Mouse (Mus musculus) heart, embryonic 13.5 days (tissue): ENCODE measurements at regions not wholly inside any gene's neighbourhood (a gene's known extent, or its start where the extent isn't known, plus 50 kb on each side); places are given as distances from the start of the nearest gene placed in this dataset.

Experiments used
- ATAC-seq: fragments of 200-750 bp; cut with Nextera tagmentation; 2 replicates; pipeline ENCODE4 v1.8.0; 2017; ENCODE audit warnings: moderate TSS enrichment; ENCODE audit not compliant: insufficient number of reproducible peaks, low FRiP score, low TSS enrichment; ENCODE audit errors: extremely low read depth
- H3K27ac ChIP-seq: fragments of 300-500 bp; sonication (generic); replicated peaks from 2 replicates; pipeline ENCODE4 v1.5.1; 2015; ENCODE audit warnings: moderate library complexity, mild to moderate bottlenecking, inconsistent platforms
- H3K27me3 ChIP-seq: fragments of 300-500 bp; sonication (generic); replicated peaks from 2 replicates; pipeline ENCODE4 v1.6.1; 2015; ENCODE audit warnings: mild to moderate bottlenecking, inconsistent platforms
- H3K36me3 ChIP-seq: fragments of 300-500 bp; sonication (generic); 2 replicates; pipeline ENCODE4 v1.6.1; 2015; ENCODE audit warnings: mild to moderate bottlenecking, inconsistent platforms
- H3K4me1 ChIP-seq: fragments of 300-500 bp; sonication (generic); 2 replicates; pipeline ENCODE4 v1.6.1; 2015; ENCODE audit warnings: inconsistent platforms
- H3K4me2 ChIP-seq: fragments of 300-500 bp; sonication (generic); 2 replicates; pipeline ENCODE4 v1.6.1; 2015; ENCODE audit warnings: inconsistent platforms, mild to moderate bottlenecking, moderate library complexity
- H3K4me3 ChIP-seq: fragments of 300-500 bp; sonication (generic); 2 replicates; pipeline ENCODE4 v1.5.1; 2015; ENCODE audit warnings: moderate library complexity, mild to moderate bottlenecking, inconsistent platforms
- H3K9ac ChIP-seq: fragments of 300-500 bp; sonication (generic); 2 replicates; pipeline ENCODE4 v1.6.1; 2015; ENCODE audit warnings: inconsistent platforms, mild to moderate bottlenecking, moderate library complexity
- H3K9me3 ChIP-seq: fragments of 300-500 bp; sonication (generic); 2 replicates; pipeline ENCODE4 v1.6.1; 2016; ENCODE audit warnings: inconsistent platforms
- WGBS: fragments of 180-500 bp; shearing (Covaris S2); methylation state at CpG from one replicate; pipeline ENCODE4 v1.1.7; 2015; ENCODE audit warnings: mixed read lengths; 5-methylcytosine and 5-hydroxymethylcytosine counted together

GRCm38 (mm10) chr2:172613891-172614391 lies 64.5 kb downstream of the Tfap2c start:
- Histone ChIP-seq H3K36me3 (no peaks in the 10 kb centered on the region), H3K27me3 (peaks cover 31% of the 10 kb centered on the region), H3K9me3 (peaks cover 3% of the 10 kb centered on the region; the same call in 1 of the 2 replicates), H3K9ac (peak overlapping the region; percentile 75), H3K4me1 (peaks cover 12% of the 10 kb centered on the region; the same call in 1 of the 2 replicates), H3K4me2 (peak overlapping the region; percentile 75), H3K27ac (no peak overlapping the region), H3K4me3 (peak overlapping the region; percentile 50)
- no peak for ATAC-seq
- 2% methylated on average over 18 of the region's 18 CpGs for WGBS

- no peak for ATAC-seq
- 52% methylated on average over 2 of the region's 2 CpGs for WGBS
These were observed 65.8 kb downstream of the Tfap2c start for GRCm38 (mm10) chr2:172615148-172615547.

GRCm38 (mm10) chr2:172615582-172615981 lies 66.2 kb downstream of the Tfap2c start:
- H3K4me3 ChIP-seq: no peak overlapping the region
- H3K9ac ChIP-seq: no peak overlapping the region
- 51% methylated on average over 4 of the region's 4 CpGs for WGBS
- H3K9me3 ChIP-seq: no peaks in the 10 kb centered on the region
- no peak for ATAC-seq
- H3K4me2 ChIP-seq: no peak overlapping the region
- H3K4me1 ChIP-seq: peaks cover 16% of the 10 kb centered on the region
- H3K36me3 ChIP-seq: no peaks in the 10 kb centered on the region
- H3K27me3 ChIP-seq: peaks cover 34% of the 10 kb centered on the region
- H3K27ac ChIP-seq: no peak overlapping the region

More at GRCm38 (mm10) chr2:172615148-172615547, 65.8 kb downstream of the Tfap2c start:
- peaks cover 12% of the 10 kb centered on the region; the same call in 1 of the 2 replicates for H3K4me1 ChIP-seq
- no peak overlapping the region for H3K27ac ChIP-seq
- H3K27me3 ChIP-seq: peaks cover 34% of the 10 kb centered on the region
- no peak overlapping the region for H3K4me2 ChIP-seq
- H3K4me3 ChIP-seq: no peak overlapping the region
- no peaks in the 10 kb centered on the region for H3K36me3 ChIP-seq
- no peaks in the 10 kb centered on the region for H3K9me3 ChIP-seq
- no peak overlapping the region for H3K9ac ChIP-seq

GRCm38 (mm10) chr2:172619168-172619567 lies 69.8 kb downstream of the Tfap2c start:
- H3K9ac ChIP-seq: no peak overlapping the region
- H3K27me3 ChIP-seq: peaks cover 30% of the 10 kb centered on the region
- ATAC-seq: no peak
- WGBS: 80% methylated on average over 7 of the region's 7 CpGs
- no peaks in the 10 kb centered on the region for H3K36me3 ChIP-seq
- H3K9me3 ChIP-seq: no peaks in the 10 kb centered on the region
- H3K4me2 ChIP-seq: no peak overlapping the region
- H3K4me1 ChIP-seq: peaks cover 16% of the 10 kb centered on the region
- no peak overlapping the region for H3K4me3 ChIP-seq
- H3K27ac ChIP-seq: no peak overlapping the region

- peaks cover 23% of the 10 kb centered on the region for H3K27me3 ChIP-seq
- H3K9me3 ChIP-seq: no peaks in the 10 kb centered on the region
- no peak overlapping the region for H3K4me2 ChIP-seq
- H3K36me3 ChIP-seq: no peaks in the 10 kb centered on the region
- H3K4me3 ChIP-seq: no peak overlapping the region
- H3K4me1 ChIP-seq: peaks cover 11% of the 10 kb centered on the region
- WGBS: 46% methylated on average over 5 of the region's 5 CpGs
- H3K27ac ChIP-seq: no peak overlapping the region
- no peak overlapping the region for H3K9ac ChIP-seq
- ATAC-seq: no peak
These were observed 70.6 kb downstream of the Tfap2c start for GRCm38 (mm10) chr2:172620001-172620400.

GRCm38 (mm10) chr2:172623707-172624106 lies 74.3 kb downstream of the Tfap2c start:
- no peak overlapping the region for H3K4me3 ChIP-seq
- peaks cover 16% of the 10 kb centered on the region for H3K27me3 ChIP-seq
- ATAC-seq: no peak
- no peak overlapping the region for H3K27ac ChIP-seq
- H3K36me3 ChIP-seq: no peaks in the 10 kb centered on the region
- no peaks in the 10 kb centered on the region for H3K9me3 ChIP-seq
- peaks cover 11% of the 10 kb centered on the region for H3K4me1 ChIP-seq
- peak overlapping the region; percentile 45 for H3K4me2 ChIP-seq
- H3K9ac ChIP-seq: no peak overlapping the region
- 14% methylated on average over 14 of the region's 14 CpGs for WGBS

- Histone ChIP-seq H3K27ac (no peak overlapping the region), H3K36me3 (no peaks in the 10 kb centered on the region), H3K9me3 (no peaks in the 10 kb centered on the region), H3K4me2 (no peak overlapping the region), H3K4me1 (peaks cover 5% of the 10 kb centered on the region), H3K4me3 (no peak overlapping the region), H3K27me3 (peaks cover 14% of the 10 kb centered on the region), H3K9ac (no peak overlapping the region)
- ATAC-seq: no peak
- WGBS: 78% methylated on average over 20 of the region's 20 CpGs
These were observed 78.2 kb downstream of the Tfap2c start for GRCm38 (mm10) chr2:172627353-172628306.

GRCm38 (mm10) chr2:172630333-172630732 lies 80.9 kb downstream of the Tfap2c start:
- H3K36me3 ChIP-seq: no peaks in the 10 kb centered on the region
- no peak overlapping the region for H3K4me2 ChIP-seq
- no peak for ATAC-seq
- H3K27me3 ChIP-seq: no peaks in the 10 kb centered on the region
- H3K4me3 ChIP-seq: no peak overlapping the region
- H3K4me1 ChIP-seq: no peaks in the 10 kb centered on the region
- no peaks in the 10 kb centered on the region for H3K9me3 ChIP-seq
- WGBS: 69% methylated on average over 3 of the region's 3 CpGs
- no peak overlapping the region for H3K27ac ChIP-seq
- H3K9ac ChIP-seq: no peak overlapping the region

GRCm38 (mm10) chr2:172642616-172643015 lies 93.2 kb downstream of the Tfap2c start:
- H3K27ac ChIP-seq: no peak overlapping the region
- WGBS: 59% methylated on average over 11 of the region's 11 CpGs
- H3K4me1 ChIP-seq: peaks cover 14% of the 10 kb centered on the region
- no peak overlapping the region for H3K4me3 ChIP-seq
- H3K9ac ChIP-seq: no peak overlapping the region
- H3K36me3 ChIP-seq: no peaks in the 10 kb centered on the region
- H3K9me3 ChIP-seq: 0 out of 2 replicates have a peak, but pooled peaks cover 7% of the 10 kb centered on the region
- no peak overlapping the region for H3K4me2 ChIP-seq
- peaks cover 13% of the 10 kb centered on the region; the same call in 1 of the 2 replicates for H3K27me3 ChIP-seq
- ATAC-seq: no peak

GRCm38 (mm10) chr2:172643860-172644259 lies 94.5 kb downstream of the Tfap2c start:
- Histone ChIP-seq H3K4me1 (peaks cover 14% of the 10 kb centered on the region), H3K4me3 (no peak overlapping the region), H3K9me3 (0 out of 2 replicates have a peak, but pooled peaks cover 7% of the 10 kb centered on the region), H3K36me3 (no peaks in the 10 kb centered on the region), H3K4me2 (peak overlapping the region; percentile 19; the same call in 1 of the 2 replicates), H3K9ac (no peak overlapping the region), H3K27ac (peak overlapping the region; percentile 46; the same call in 1 of the 2 replicates), H3K27me3 (peaks cover 14% of the 10 kb centered on the region; the same call in 1 of the 2 replicates)
- WGBS: 20% methylated on average over 12 of the region's 12 CpGs
- no peak for ATAC-seq

GRCm38 (mm10) chr2:172644451-172644850 lies 95.1 kb downstream of the Tfap2c start:
- Histone ChIP-seq H3K27me3 (peaks cover 14% of the 10 kb centered on the region; the same call in 1 of the 2 replicates), H3K36me3 (no peaks in the 10 kb centered on the region), H3K9me3 (0 out of 2 replicates have a peak, but pooled peaks cover 7% of the 10 kb centered on the region), H3K4me2 (0 out of 2 replicates have a peak overlapping the region, but pooled peaks have one; percentile 2), H3K4me3 (no peak overlapping the region), H3K9ac (no peak overlapping the region), H3K27ac (0 out of 2 replicates have a peak overlapping the region, but pooled peaks have one; percentile 16), H3K4me1 (peaks cover 14% of the 10 kb centered on the region)
- ATAC-seq: no peak
- WGBS: 21% methylated on average over 6 of the region's 6 CpGs
